Mouse (Mus musculus) cerebellum, adult 11 months (tissue): ENCODE measurements around the gene Dhx30.
A peak's percentile ranks its signal among the peaks of the same experiment; 100 is the strongest.
"Not testable (repeated sequence)": the region's sequence is repeated elsewhere in the genome, so short reads cannot be mapped to it uniquely, and the experiment has no call there.

ENCODE experiments used
- DNase-seq: peaks from one replicate; pipeline ENCODE4 v3.0.0; 2022

Dhx30 gene

GRCm38 (mm10) chr9:110093303-110093702, 24.3 kb downstream of the Dhx30 start:
- no peak for DNase-seq

- DNase-seq, result no peak
Measured at GRCm38 (mm10) chr9:110085693-110086092, 31.9 kb downstream of the Dhx30 start.

DNA sequence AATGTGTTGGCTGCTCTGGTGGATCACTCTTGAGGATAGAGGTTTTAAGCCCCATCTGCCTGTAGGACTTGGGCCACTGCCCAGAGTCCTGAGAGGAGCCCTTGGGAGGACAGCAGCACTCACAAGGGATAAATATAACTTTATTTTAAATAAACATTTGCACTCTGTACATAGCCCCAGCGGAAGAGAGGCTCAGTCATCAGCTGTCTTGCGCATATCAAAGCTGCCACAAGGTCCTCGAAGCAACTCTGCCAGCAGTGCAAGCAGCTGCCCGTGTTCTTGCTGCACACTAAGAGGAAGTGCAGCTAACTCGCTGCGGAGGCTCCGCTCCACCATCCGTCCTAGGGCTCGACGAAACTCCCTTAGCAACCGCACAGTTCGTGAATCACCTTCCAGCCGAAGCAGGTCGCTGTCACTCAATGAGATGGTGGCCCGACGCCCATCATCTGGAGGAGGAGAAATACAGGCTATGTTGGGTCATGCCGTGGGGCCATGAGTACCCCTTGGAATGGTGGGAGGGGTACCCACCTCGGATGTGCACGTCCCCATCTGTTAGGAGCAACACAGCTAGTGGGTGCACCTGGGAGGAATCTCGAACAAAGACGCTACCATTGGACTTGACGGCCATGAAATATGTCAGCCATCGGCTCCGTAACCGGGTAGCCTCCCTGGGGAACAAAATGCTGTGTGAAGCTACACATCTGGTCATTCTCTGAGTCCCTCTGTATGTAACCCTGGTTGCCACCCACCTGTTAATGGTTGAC, 33.2 kb downstream of the Dhx30 start:
- no peak for DNase-seq

GRCm38 (mm10) chr9:110081066-110081465, 36.6 kb downstream of the Dhx30 start:
- DNase-seq, result no peak

DNA sequence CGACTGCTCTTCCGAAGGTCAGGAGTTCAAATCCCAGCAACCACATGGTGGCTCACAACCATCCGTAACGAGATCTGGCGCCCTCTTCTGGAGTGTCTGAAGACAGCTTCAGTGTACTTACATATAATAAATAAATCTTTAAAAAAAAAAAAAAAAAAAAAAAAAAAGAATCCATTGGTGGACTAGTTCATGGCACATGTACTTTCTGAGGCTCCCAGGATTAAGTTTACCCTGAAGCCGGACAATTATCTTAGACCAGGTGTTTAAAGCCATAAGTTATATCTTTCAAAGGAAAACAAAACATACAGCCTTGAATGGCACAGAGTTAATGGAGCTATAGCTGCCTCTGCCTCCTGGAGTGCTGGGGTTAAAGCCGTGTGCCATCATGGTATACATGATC, 41.2 kb downstream of the Dhx30 start:
- DNase-seq, result not testable (repeated sequence)

- peak; percentile 79 for DNase-seq
Measured at GRCm38 (mm10) chr9:110071843-110072242, 45.8 kb downstream of the Dhx30 start.

GRCm38 (mm10) chr9:110071011-110071410, 46.6 kb downstream of the Dhx30 start:
- no peak for DNase-seq

DNA sequence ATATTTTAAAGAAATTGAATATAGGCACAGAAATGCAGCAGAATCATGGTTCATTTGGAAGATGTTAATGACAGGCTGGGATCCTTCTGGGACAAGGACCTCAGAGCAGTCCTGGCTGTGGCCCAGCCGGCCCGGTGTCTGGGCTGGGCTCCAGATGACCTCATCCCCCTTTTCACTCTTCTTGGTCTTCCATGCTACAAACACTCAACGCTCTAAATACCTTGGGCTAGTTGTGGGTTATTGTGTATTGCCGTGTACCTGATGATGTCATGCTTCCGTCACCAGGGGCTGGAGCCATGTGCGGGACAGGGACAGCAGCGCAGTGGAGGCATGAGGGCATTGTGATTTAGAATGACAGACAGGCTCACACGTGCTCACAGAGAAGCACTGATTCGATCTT, 47.3 kb downstream of the Dhx30 start:
- DNase-seq, result peak; percentile 76

GRCm38 (mm10) chr9:110068745-110069144, 48.9 kb downstream of the Dhx30 start:
- no peak for DNase-seq

DNA sequence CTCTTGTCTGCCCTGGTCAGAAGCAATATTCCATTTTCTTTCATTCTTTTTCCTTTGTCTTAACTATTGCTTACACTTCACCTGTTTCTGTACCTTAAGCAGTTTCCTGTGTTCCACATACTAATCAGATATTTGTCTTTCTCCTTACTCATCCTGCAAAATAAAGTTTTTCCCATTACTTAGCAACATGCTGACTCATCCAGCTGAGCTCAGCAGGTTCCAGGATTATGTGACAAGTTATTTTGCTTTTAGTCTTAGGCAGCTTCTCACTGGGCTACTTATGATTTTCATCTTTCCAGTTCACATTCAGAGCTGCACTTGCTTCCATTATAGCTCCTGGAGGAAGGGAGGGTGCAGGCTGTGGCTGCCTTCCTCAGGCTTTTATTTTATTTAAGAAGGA, 53.0 kb downstream of the Dhx30 start:
- DNase-seq, result no peak

GRCm38 (mm10) chr9:110062861-110063260, 54.8 kb downstream of the Dhx30 start:
- DNase-seq, result no peak

- no peak for DNase-seq
Measured at GRCm38 (mm10) chr9:110062405-110062804, 55.2 kb downstream of the Dhx30 start.

GRCm38 (mm10) chr9:110060761-110061160, 56.9 kb downstream of the Dhx30 start:
- no peak for DNase-seq

- no peak for DNase-seq
Measured at GRCm38 (mm10) chr9:110057200-110057599, 60.4 kb downstream of the Dhx30 start.

DNA sequence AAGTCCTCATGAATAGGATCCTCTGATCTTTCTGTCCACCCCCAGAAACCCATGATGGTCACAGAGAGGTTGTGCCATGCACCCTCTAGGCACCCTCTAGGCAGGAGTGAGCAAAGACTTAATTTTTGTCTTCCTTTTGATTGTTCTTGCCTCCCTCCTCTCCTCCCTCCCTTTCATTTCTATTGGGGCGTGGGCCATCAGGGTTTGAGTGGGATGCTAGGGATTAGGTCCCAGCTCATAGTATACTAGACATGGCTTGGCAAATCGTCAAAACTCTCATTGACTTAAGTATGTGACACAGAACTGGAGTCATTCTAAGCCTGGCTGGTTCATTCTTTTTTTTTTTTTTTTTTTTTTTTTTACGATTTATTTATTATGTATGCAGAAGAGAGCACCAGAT, 62.8 kb downstream of the Dhx30 start:
- DNase-seq, result no peak

DNA sequence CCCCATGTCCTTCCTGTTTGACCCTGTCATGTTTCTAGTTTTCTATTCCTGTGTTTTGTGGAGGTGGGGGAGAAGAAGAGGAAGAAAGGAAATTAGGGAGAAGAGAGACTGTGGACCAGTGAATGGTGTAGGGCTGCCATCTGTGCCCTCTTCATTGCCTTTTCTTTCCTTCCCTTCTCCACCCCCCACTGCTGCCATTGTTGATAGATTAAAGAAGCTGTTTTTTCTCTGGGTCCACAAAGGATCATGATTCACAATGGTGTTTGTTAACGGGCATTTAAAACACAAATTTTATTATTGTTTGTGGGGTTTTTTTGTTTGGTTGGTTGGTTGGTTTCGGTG, 63.6 kb downstream of the Dhx30 start:
- DNase-seq, result peak; percentile 25

DNA sequence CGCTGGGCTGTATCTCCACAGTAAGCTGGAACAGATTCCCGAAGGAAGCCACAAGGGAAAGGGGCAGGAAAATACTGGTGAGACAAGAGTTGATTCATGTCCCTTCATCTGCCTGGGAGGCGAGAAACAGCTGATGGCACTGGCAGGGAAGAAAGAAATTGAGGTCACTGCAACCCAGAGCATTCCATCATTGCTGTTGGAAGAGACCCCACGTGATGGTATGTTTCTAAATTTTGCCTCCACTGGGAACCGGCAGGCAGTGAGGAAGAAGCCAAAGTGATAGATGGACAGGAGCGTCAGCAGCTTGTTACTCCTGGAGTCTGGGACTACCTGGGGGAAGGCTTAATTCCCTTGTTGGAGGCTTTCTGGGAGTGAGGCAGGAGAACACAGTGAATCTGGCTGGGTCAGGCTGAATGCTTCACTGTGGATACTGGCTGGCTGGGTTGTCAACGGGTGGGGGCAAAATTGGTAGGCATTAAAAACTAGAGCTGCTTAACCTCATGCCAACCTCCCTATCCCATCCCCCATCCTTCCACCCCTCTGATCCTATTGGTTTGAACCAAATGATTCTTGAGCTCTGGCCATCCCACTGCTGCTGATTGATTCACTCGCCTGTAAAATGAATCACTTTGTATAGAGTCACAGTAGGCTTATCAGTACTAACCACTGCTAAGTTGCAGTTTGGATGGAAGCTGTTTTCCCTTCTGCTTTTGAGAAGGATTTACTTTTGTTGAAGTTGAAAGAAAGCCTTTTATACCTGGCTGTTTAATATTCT, 64.1 kb downstream of the Dhx30 start:
- DNase-seq, result peak; percentile 79

GRCm38 (mm10) chr9:110052951-110053304, 64.7 kb downstream of the Dhx30 start:
- DNase-seq, result peak; percentile 61

- DNase-seq, result peak; percentile 67
Measured at GRCm38 (mm10) chr9:110051869-110052661, 65.6 kb downstream of the Dhx30 start.

- no peak for DNase-seq
Measured at GRCm38 (mm10) chr9:110051184-110051583, 66.4 kb downstream of the Dhx30 start.

- DNase-seq, result no peak
Measured at GRCm38 (mm10) chr9:110047857-110048256, 69.8 kb downstream of the Dhx30 start.

- DNase-seq, result no peak
Measured at GRCm38 (mm10) chr9:110047260-110047659, 70.4 kb downstream of the Dhx30 start.

- no peak for DNase-seq
Measured at GRCm38 (mm10) chr9:110045763-110046377, 71.8 kb downstream of the Dhx30 start.
